Mouse (Mus musculus): ENCODE measurements around the gene Babam2. TPM values are rescaled to one million over a fixed set of nuclear protein-coding genes. Genes with fewer than 3 reads are reported as not detected.
A peak's percentile ranks its signal among the peaks of the same experiment; 100 is the strongest.

Babam2 gene
- total RNA-seq, 2 experiments from 2014 or later: 45.3 to 49.2 TPM

GRCm38 (mm10) chr5:32035721-32036320 is 338.3 kb downstream of the Babam2 start:
- peak; percentile 6 to 67 for DNase-seq (ENCODE audit: low spot score in 2 of 2)

DNA sequence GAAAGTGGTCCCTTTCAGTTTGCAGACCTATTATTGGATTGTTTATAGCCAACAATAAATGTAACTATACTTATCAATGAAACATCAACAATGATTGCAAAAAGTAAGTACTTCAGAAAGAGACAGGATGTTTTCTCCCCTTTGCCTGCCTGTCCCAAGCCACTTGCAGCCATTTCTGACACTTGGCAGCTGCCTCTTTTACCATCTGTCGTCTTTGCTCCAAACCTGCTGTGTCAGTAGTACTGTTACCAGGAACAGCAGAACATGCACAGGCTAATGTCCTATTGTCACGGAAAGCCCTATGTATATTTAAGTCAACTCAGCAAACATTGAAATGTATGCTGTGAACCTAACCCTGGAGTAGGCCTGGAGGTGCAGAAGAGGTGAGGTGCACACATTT is 339.4 kb downstream of the Babam2 start:
- peak in 1 of 2 experiments; percentile 49 for DNase-seq (ENCODE audit: low spot score in 2 of 2)

- no peak for DNase-seq (ENCODE audit: low spot score in 2 of 2)
These were observed 340.1 kb downstream of the Babam2 start for GRCm38 (mm10) chr5:32037546-32037945.

DNA sequence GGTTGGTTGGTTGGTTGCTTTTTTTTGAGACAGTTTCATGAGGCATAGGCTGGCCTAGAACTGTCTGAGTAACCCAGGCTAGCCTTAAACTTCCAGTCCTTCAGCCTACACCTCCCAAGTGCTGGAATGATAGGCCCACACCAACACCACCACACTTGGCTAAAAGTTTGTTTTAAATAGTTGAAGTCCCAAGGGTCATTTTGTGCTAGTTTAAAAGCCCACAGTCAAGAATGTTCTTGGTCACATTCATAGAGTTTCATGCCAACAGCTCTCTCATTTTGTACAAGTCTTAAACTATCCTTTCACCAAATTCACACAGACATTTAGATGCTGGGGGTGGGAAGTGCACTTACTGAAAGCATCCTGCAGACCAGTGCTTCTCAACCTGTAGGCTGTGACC is 341.5 kb downstream of the Babam2 start:
- no peak for DNase-seq (ENCODE audit: low spot score in 2 of 2)

- DNase-seq (ENCODE audit: low spot score in 2 of 2): no peak
These were observed 342.0 kb downstream of the Babam2 start for GRCm38 (mm10) chr5:32039511-32039910.

- no peak for DNase-seq (ENCODE audit: low spot score in 2 of 2)
These were observed 345.7 kb downstream of the Babam2 start for GRCm38 (mm10) chr5:32043153-32043552.

GRCm38 (mm10) chr5:32043996-32044395 is 346.5 kb downstream of the Babam2 start:
- DNase-seq (ENCODE audit: low spot score in 2 of 2): no peak

GRCm38 (mm10) chr5:32051899-32052298 is 354.4 kb downstream of the Babam2 start:
- DNase-seq (ENCODE audit: low spot score in 2 of 2): no peak

DNA sequence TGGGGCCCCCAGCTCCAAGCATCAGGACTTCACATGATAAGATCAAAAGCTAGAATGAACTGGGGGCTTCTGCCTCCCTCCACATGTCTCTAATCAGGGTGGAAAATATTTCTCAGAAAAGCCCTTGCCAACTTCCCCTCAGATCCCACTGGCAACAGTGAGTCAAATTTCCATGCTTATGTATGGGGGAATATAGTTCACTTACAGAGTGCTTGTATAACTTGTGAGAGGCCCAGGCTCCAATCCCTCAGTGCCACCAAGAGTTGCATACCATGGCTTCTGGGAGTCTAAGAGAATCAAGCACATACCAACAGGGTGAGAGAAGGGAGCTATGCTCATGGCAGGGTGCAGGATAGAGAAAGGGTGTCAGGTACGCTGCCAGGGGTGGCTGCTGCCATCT is 355.0 kb downstream of the Babam2 start:
- DNase-seq (ENCODE audit: low spot score in 2 of 2): no peak

GRCm38 (mm10) chr5:32053476-32053875 is 356.0 kb downstream of the Babam2 start:
- DNase-seq (ENCODE audit: low spot score in 2 of 2): no peak

DNA sequence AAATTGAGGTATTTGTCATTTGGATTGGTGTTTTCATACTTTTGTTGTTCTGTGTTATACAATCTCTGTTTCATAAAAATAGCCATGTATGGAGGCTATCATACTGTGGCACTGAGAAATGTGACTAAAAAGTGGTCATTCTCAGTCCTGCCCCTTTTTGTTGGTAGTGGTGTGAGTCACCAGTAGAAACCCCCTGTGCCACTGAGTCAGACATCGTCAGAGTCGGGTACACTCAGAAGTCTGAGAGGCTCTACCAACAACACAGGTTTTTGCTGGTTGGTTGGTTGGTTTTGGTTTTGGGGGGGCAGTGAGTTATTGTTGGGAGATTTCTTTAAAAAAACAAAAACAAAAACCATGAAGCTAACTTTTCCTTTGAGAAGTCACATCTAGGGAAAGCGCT is 358.2 kb downstream of the Babam2 start:
- DNase-seq (ENCODE audit: low spot score in 2 of 2): no peak

DNA sequence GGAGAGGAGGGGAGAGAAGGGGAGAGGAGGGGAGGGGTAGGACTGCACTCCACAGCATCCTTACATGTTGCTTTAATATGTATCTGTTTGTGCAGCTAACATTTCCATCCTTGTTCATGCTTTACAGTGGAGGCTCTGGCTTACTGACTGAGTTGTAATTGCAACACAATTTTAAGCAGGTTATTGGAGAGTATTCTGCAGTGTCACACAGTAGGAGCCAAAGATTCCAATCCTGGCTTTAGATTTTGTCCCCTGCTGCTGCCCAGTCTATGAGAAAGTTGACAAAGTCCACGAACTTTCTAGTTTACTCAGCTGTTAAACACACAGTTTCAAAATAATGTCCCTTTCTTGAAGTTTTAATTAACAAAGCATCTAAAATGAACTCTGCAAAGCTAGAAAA is 358.6 kb downstream of the Babam2 start:
- DNase-seq (ENCODE audit: low spot score in 2 of 2): no peak

GRCm38 (mm10) chr5:32058481-32059253 is 361.2 kb downstream of the Babam2 start:
- DNase-seq (ENCODE audit: low spot score in 2 of 2): no peak

DNA sequence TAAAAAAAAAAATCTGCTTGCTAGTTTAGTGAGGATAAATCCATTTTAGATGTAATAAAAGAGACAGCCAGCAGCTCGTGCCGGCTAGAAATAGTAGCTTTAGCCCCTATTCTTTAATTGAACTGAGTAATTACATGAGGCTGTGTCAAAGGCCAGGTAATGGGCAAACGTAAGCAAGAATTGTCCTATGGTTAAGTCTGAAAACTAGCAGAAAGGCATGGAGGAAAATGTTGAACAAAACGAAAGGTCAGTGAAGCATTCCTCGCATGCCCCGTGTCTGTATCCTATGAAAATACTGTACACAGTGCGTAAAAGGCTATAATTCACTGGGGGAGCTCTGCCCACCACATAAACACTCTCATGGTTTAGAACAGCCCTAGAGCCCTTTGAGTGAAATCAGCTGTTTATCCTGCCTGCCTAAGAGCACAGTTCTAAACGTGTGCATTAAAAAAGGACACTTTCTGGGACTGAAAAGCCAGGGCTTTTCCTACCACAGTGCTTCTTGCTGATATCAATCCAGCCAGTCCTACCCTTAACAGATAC is 361.8 kb downstream of the Babam2 start:
- DNase-seq (ENCODE audit: low spot score in 2 of 2): no peak

- DNase-seq (ENCODE audit: low spot score in 2 of 2): no peak
These were observed 363.0 kb downstream of the Babam2 start for GRCm38 (mm10) chr5:32060485-32060884.

- no peak for DNase-seq (ENCODE audit: low spot score in 2 of 2)
These were observed 364.4 kb downstream of the Babam2 start for GRCm38 (mm10) chr5:32061854-32062253.

DNA sequence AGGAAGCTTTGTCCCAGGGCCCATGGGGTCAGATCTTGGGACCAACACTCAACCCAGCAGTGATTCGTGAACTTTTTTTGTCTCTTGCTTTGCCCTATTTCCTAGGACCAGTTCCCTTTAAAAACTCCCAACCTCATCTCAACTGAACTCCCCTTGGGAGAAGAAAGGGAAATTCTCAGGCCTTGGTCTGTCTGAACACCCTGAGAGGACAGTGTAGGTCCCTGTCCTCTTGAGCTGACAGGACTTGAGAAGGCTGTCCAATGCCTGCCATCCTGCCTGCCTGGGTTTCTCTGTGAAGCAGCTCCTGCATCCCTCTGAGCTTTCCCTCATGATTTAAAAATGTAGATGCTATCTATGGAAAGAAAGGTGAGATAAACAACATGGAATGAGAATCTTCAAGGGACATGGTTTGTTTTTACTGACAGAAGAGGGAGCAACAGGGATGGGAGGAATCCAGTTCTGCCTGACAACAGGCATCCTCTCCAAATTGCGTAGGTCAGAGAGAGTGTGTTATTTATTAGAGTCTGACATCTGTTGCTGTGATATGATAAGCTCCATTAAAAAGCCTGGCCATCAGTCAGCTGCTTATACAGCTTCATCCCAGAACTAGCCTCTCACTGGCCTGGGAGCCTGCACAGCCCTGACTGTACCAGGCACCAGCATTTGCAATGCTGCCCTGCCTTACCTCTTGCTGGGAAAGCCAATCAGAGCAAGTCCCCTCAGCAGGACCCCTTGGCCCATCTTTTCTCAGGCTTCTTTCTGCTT is 367.0 kb downstream of the Babam2 start:
- peak in 1 of 2 experiments; percentile 46 for DNase-seq (ENCODE audit: low spot score in 2 of 2)

- DNase-seq (ENCODE audit: low spot score in 2 of 2): peak in 1 of 2 experiments; percentile 23
These were observed 368.7 kb downstream of the Babam2 start for GRCm38 (mm10) chr5:32066015-32066734.

GRCm38 (mm10) chr5:32066839-32067238 is 369.4 kb downstream of the Babam2 start:
- no peak for DNase-seq (ENCODE audit: low spot score in 2 of 2)

DNA sequence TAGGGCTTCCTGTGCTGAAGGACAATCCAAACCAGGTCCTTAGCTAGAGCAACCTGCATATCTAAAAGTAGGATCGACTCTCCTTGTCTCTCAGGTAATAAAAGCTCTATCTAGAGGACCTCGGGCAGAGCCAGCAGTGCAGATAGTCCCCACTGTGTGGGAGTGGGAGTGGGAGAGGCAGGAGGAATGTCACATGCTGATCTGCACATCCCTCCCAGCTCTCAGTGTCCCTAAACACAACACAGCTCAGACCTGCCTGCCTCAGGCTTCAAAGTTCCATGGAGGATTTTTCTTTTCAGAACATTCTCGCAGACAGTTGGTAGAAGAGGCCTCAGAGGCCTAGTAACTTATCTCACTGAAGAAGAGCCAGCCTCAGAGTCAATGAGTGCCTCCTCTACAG is 371.1 kb downstream of the Babam2 start:
- no peak for DNase-seq (ENCODE audit: low spot score in 2 of 2)

DNA sequence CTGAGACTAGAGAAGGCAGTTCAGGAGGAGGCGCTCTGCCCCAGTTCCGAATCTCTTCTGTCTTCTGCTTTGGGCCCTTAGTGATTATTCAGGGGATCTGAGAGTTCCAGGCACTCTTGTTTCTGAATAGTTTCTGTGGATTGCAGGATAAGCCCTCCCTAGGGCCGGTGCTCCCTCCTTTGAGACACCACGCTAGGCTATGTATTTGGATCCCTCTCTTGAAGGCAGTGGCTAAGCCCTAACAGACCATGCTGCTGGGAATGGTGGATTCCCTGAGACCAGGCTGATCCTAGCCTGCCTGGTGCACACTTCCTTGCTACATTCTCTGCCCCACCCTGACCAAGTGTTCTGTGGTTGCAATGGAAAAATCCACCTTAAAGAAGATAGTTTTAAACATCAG is 371.6 kb downstream of the Babam2 start:
- no peak for DNase-seq (ENCODE audit: low spot score in 2 of 2)
